ENCODE assay signal across 11 mouse cellular contexts in genomic region chr1:171276110-171276748, GRCm38 (mm10).
"Had no signal": no experiment of that assay in that cellular context is flagged by ENCODE, and none has a peak within 500 bp of the region (broad histone marks: within the 10 kb centered on the region; RNA-seq: fewer than 3 reads in every experiment).

No protein-coding gene starts in this region.

- H3K9ac ChIP-seq: limb, embryonic 15.5 days; midbrain, embryonic 13.5 days had no signal

- DNase-seq: kidney, adult 9 months; kidney, postnatal 10 days; layer of hippocampus, postnatal 36 days; lung, adult 2 months; lung, postnatal 36 days; right cerebral cortex, postnatal 14 days; thymus, postnatal 4 days had no signal

- H3K27ac ChIP-seq: limb, embryonic 15.5 days; midbrain, embryonic 13.5 days had no signal

- ATAC-seq: intestine, embryonic 16.5 days; lung, postnatal 0 days; midbrain, embryonic 13.5 days had no signal

- H3K9me3 ChIP-seq: limb, embryonic 15.5 days; midbrain, embryonic 13.5 days had no signal

- H3K4me2 ChIP-seq: limb, embryonic 15.5 days; midbrain, embryonic 13.5 days had no signal

- H3K27me3 ChIP-seq: limb, embryonic 15.5 days; midbrain, embryonic 13.5 days had no signal

- H3K4me3 ChIP-seq: limb, embryonic 15.5 days; midbrain, embryonic 13.5 days had no signal
